In the genomic region with DNA sequence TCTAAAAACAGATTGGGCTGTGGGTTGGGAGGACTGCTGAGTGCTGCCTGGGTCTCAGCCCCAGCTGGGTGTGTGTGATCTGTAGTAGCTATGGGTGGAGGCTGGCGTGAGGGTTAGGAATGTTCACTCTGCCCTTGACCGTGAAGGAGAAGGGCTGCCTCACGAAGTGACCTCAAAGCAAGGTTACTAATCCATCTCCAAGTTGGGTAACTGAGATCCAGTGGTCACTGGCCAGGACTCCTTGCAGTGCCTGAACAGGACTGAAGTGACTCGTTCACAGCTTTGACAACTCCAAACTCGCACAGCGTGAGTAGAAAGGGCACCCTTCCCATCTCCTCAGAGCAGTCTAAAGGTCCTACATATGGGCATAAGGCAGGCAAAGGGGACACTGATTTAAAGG, we compare ENCODE assay signal across 11 mouse cellular contexts. TPM values are rescaled to one million over a fixed set of nuclear protein-coding genes. Genes with fewer than 3 reads are reported as not detected.
DNase-seq lines count a peak whose midpoint lies in the region; ATAC-seq and TF ChIP-seq lines count a peak whose summit lies in the region.
"Had no signal": no experiment of that assay in that cellular context is flagged by ENCODE, and none has a peak within 500 bp of the region (broad histone marks: within the 10 kb centered on the region; RNA-seq: fewer than 3 reads in every experiment).

No protein-coding gene starts in this region.

- ATAC-seq in forebrain, embryonic 11.5 days (replicated peaks; ENCODE audit: low FRiP score) = no peak
- ATAC-seq in forebrain, postnatal 0 days = no peak
- no peak for ATAC-seq in kidney, embryonic 14.5 days (ENCODE audit: low FRiP score, low TSS enrichment)
- no peak for ATAC-seq in midbrain, embryonic 14.5 days (ENCODE audit: low FRiP score, low TSS enrichment)

- no peak for TF ChIP-seq CTCF in forebrain, postnatal 0 days (IDR thresholded peaks at IDR 0.05; ENCODE audit: low read depth)

- peak overlapping the region; percentile 47; the same call in 1 of the 2 replicates for H3K9ac ChIP-seq in forebrain, embryonic 11.5 days (ENCODE audit: low read length)
- no peak overlapping the region for H3K9ac ChIP-seq in forebrain, postnatal 0 days
- H3K9ac ChIP-seq in kidney, embryonic 14.5 days (ENCODE audit: low read depth, low read length) = no peak overlapping the region; the same call in 1 of the 2 replicates
- H3K9ac ChIP-seq in midbrain, embryonic 14.5 days (replicated peaks; ENCODE audit: low read length) = no peak overlapping the region

- H3K4me3 ChIP-seq in forebrain, embryonic 11.5 days (ENCODE audit: low read depth, low read length) = no peak overlapping the region
- H3K4me3 ChIP-seq in forebrain, postnatal 0 days (ENCODE audit: low read depth, low read length) = no peak overlapping the region
- H3K4me3 ChIP-seq in kidney, embryonic 14.5 days (ENCODE audit: low read length) = no peak overlapping the region
- no peak overlapping the region for H3K4me3 ChIP-seq in embryonic facial prominence, embryonic 10.5 days
- no peak overlapping the region for H3K4me3 ChIP-seq in midbrain, embryonic 14.5 days (replicated peaks; ENCODE audit: low read depth, low read length)
- H3K4me3 ChIP-seq: heart, adult 2 months had no signal

- H3K27me3 ChIP-seq in forebrain, embryonic 11.5 days (ENCODE audit: control insufficient read depth, insufficient read depth, low read length) = no peaks in the 10 kb centered on the region
- H3K27me3 ChIP-seq in forebrain, postnatal 0 days (ENCODE audit: insufficient read depth, low read length) = no peaks in the 10 kb centered on the region
- H3K27me3 ChIP-seq in kidney, embryonic 14.5 days (ENCODE audit: control insufficient read depth, insufficient read depth, low read length) = no peaks in the 10 kb centered on the region
- H3K27me3 ChIP-seq in embryonic facial prominence, embryonic 10.5 days (replicated peaks; ENCODE audit: low read depth, poor library complexity, severe bottlenecking) = peaks cover 55% of the 10 kb centered on the region
- no peaks in the 10 kb centered on the region for H3K27me3 ChIP-seq in midbrain, embryonic 14.5 days (ENCODE audit: control insufficient read depth, insufficient read depth, low read length)

- no peak for DNase-seq in forebrain, embryonic 11.5 days (ENCODE audit: low spot score)
- DNase-seq in forebrain, postnatal 0 days = no peak
- DNase-seq in kidney, adult 18-20 months = no peak
- no peak for DNase-seq in embryonic facial prominence, embryonic 10.5 days (ENCODE audit: low spot score)
- no peak for DNase-seq in midbrain, embryonic 14.5 days
- no peak for DNase-seq in right cerebral cortex, postnatal 10 days (ENCODE audit: low spot score in 2 of 2)
- no peak for DNase-seq in testis, postnatal 10 days (ENCODE audit: low spot score)
- DNase-seq: heart, adult 2 months; left cerebral cortex, postnatal 4 days; lung, adult 18-20 months had no signal

- no peaks in the 10 kb centered on the region for H3K36me3 ChIP-seq in forebrain, embryonic 11.5 days (ENCODE audit: control insufficient read depth, insufficient read depth, low read length)
- H3K36me3 ChIP-seq in forebrain, postnatal 0 days (ENCODE audit: insufficient read depth) = no peaks in the 10 kb centered on the region
- peaks cover 8% of the 10 kb centered on the region; the same call in 1 of the 2 replicates for H3K36me3 ChIP-seq in kidney, embryonic 14.5 days (ENCODE audit: control insufficient read depth, insufficient read depth, low read length)
- H3K36me3 ChIP-seq in embryonic facial prominence, embryonic 10.5 days (replicated peaks) = peaks cover 17% of the 10 kb centered on the region; the same call in 1 of the 2 replicates
- H3K36me3 ChIP-seq in midbrain, embryonic 14.5 days (ENCODE audit: control insufficient read depth, insufficient read depth, low read length) = no peaks in the 10 kb centered on the region

- H3K4me2 ChIP-seq in forebrain, embryonic 11.5 days (ENCODE audit: low read depth, low read length, severe bottlenecking) = no peak overlapping the region
- no peak overlapping the region for H3K4me2 ChIP-seq in forebrain, postnatal 0 days (ENCODE audit: low read depth)
- no peak overlapping the region for H3K4me2 ChIP-seq in kidney, embryonic 14.5 days (replicated peaks; ENCODE audit: low read depth, low read length)
- no peak overlapping the region for H3K4me2 ChIP-seq in midbrain, embryonic 14.5 days (ENCODE audit: low read length)

- WGBS in forebrain, embryonic 11.5 days = 76% methylated on average over 6 of the region's 6 CpGs
- 71% methylated on average over 6 of the region's 6 CpGs for WGBS in forebrain, postnatal 0 days
- WGBS in kidney, embryonic 14.5 days = 55% methylated on average over 6 of the region's 6 CpGs
- 80% methylated on average over 6 of the region's 6 CpGs for WGBS in embryonic facial prominence, embryonic 10.5 days
- WGBS in midbrain, embryonic 14.5 days = 65% methylated on average over 6 of the region's 6 CpGs

- no peaks in the 10 kb centered on the region for H3K9me3 ChIP-seq in forebrain, embryonic 11.5 days (ENCODE audit: control insufficient read depth, low read length)
- no peaks in the 10 kb centered on the region for H3K9me3 ChIP-seq in forebrain, postnatal 0 days (ENCODE audit: low read length)
- no peaks in the 10 kb centered on the region for H3K9me3 ChIP-seq in kidney, embryonic 14.5 days (ENCODE audit: control insufficient read depth, low read length)
- H3K9me3 ChIP-seq in embryonic facial prominence, embryonic 10.5 days = no peaks in the 10 kb centered on the region
- H3K9me3 ChIP-seq in midbrain, embryonic 14.5 days (ENCODE audit: control insufficient read depth, low read length) = no peaks in the 10 kb centered on the region

- peak overlapping the region; percentile 50; the same call in 1 of the 2 replicates for H3K27ac ChIP-seq in forebrain, embryonic 11.5 days (ENCODE audit: low read depth, low read length)
- no peak overlapping the region for H3K27ac ChIP-seq in forebrain, postnatal 0 days (ENCODE audit: low read depth, low read length)
- H3K27ac ChIP-seq in kidney, embryonic 14.5 days (ENCODE audit: low read depth, low read length) = peak overlapping the region; percentile 71; the same call in 1 of the 2 replicates
- H3K27ac ChIP-seq in embryonic facial prominence, embryonic 10.5 days (replicated peaks) = peak overlapping the region; percentile 67
- 0 out of 2 replicates have a peak overlapping the region, but pooled peaks have one; percentile 21 for H3K27ac ChIP-seq in midbrain, embryonic 14.5 days (replicated peaks; ENCODE audit: low read depth, low read length)
- H3K27ac ChIP-seq: heart, adult 2 months had no signal

- H3K4me1 ChIP-seq in forebrain, embryonic 11.5 days (replicated peaks; ENCODE audit: control insufficient read depth, insufficient read depth, low read length) = peaks cover 54% of the 10 kb centered on the region
- H3K4me1 ChIP-seq in forebrain, postnatal 0 days (ENCODE audit: insufficient read depth) = peaks cover 16% of the 10 kb centered on the region
- H3K4me1 ChIP-seq in kidney, embryonic 14.5 days (ENCODE audit: control insufficient read depth, insufficient read depth, low read length) = peaks cover 61% of the 10 kb centered on the region
- H3K4me1 ChIP-seq in embryonic facial prominence, embryonic 10.5 days = peaks cover 76% of the 10 kb centered on the region
- H3K4me1 ChIP-seq in midbrain, embryonic 14.5 days (ENCODE audit: control insufficient read depth, insufficient read depth, low read length) = peaks cover 54% of the 10 kb centered on the region

RNA-seq across cellular contexts. Expression of a gene that starts 18.0 kb away (rescaled TPM):
- polyA plus RNA-seq in forebrain, embryonic 11.5 days (2014; fragmentation: Nextera tagmentation; extraction: Ambion mirVana) = 35.2 and 37.1 TPM in 2 replicates
- total RNA-seq in forebrain, postnatal 0 days (2014; rRNA removed) = 24.7 and 25.9 TPM in 2 replicates
- 13.6 and 14.2 TPM in 2 replicates for polyA plus RNA-seq in forebrain, postnatal 0 days (2015; fragmentation: Nextera tagmentation; extraction: Ambion mirVana)
- 16.6 and 31.5 TPM in 2 replicates for polyA plus RNA-seq in kidney, embryonic 14.5 days (2014; fragmentation: Nextera tagmentation; extraction: Ambion mirVana)
- 8.6 and 11.1 TPM in 2 replicates for polyA plus RNA-seq in embryonic facial prominence, embryonic 10.5 days (2016; fragmentation: Nextera tagmentation; extraction: Ambion mirVana)
- polyA plus RNA-seq in midbrain, embryonic 14.5 days (2014; fragmentation: Nextera tagmentation; extraction: Ambion mirVana) = 23.9 and 46.8 TPM in 2 replicates

RNA-seq across cellular contexts. Expression of a gene that starts 20.9 kb away (rescaled TPM):
- 65.0 and 66.9 TPM in 2 replicates for polyA plus RNA-seq in forebrain, embryonic 11.5 days (2014; fragmentation: Nextera tagmentation; extraction: Ambion mirVana)
- 16.8 and 17.2 TPM in 2 replicates for total RNA-seq in forebrain, postnatal 0 days (2014; rRNA removed)
- polyA plus RNA-seq in forebrain, postnatal 0 days (2015; fragmentation: Nextera tagmentation; extraction: Ambion mirVana) = 29.1 and 31.2 TPM in 2 replicates
- polyA plus RNA-seq in kidney, embryonic 14.5 days (2014; fragmentation: Nextera tagmentation; extraction: Ambion mirVana) = 122 and 125 TPM in 2 replicates
- 146 and 188 TPM in 2 replicates for polyA plus RNA-seq in embryonic facial prominence, embryonic 10.5 days (2016; fragmentation: Nextera tagmentation; extraction: Ambion mirVana)
- polyA plus RNA-seq in midbrain, embryonic 14.5 days (2014; fragmentation: Nextera tagmentation; extraction: Ambion mirVana) = 28.1 and 32.1 TPM in 2 replicates

RNA-seq across cellular contexts. Expression of a gene that starts 34.5 kb away (rescaled TPM):
- 92.0 and 92.5 TPM in 2 replicates for polyA plus RNA-seq in forebrain, embryonic 11.5 days (2014; fragmentation: Nextera tagmentation; extraction: Ambion mirVana)
- total RNA-seq in forebrain, postnatal 0 days (2014; rRNA removed) = 36.3 and 44.4 TPM in 2 replicates
- polyA plus RNA-seq in forebrain, postnatal 0 days (2015; fragmentation: Nextera tagmentation; extraction: Ambion mirVana) = 43.0 and 52.0 TPM in 2 replicates
- polyA plus RNA-seq in kidney, embryonic 14.5 days (2014; fragmentation: Nextera tagmentation; extraction: Ambion mirVana) = 86.2 and 91.3 TPM in 2 replicates
- 91.2 and 91.9 TPM in 2 replicates for polyA plus RNA-seq in embryonic facial prominence, embryonic 10.5 days (2016; fragmentation: Nextera tagmentation; extraction: Ambion mirVana)
- 62.2 and 64.1 TPM in 2 replicates for polyA plus RNA-seq in midbrain, embryonic 14.5 days (2014; fragmentation: Nextera tagmentation; extraction: Ambion mirVana)

RNA-seq across cellular contexts. Expression of a gene that starts 38.7 kb away (rescaled TPM):
- polyA plus RNA-seq in forebrain, embryonic 11.5 days (2014; fragmentation: Nextera tagmentation; extraction: Ambion mirVana) = 28.1 and 34.5 TPM in 2 replicates
- 106 and 130 TPM in 2 replicates for total RNA-seq in forebrain, postnatal 0 days (2014; rRNA removed)
- polyA plus RNA-seq in forebrain, postnatal 0 days (2015; fragmentation: Nextera tagmentation; extraction: Ambion mirVana) = 117 and 122 TPM in 2 replicates
- polyA plus RNA-seq in kidney, embryonic 14.5 days (2014; fragmentation: Nextera tagmentation; extraction: Ambion mirVana) = 23.2 and 23.5 TPM in 2 replicates
- polyA plus RNA-seq in embryonic facial prominence, embryonic 10.5 days (2016; fragmentation: Nextera tagmentation; extraction: Ambion mirVana) = 19.3 and 19.8 TPM in 2 replicates
- polyA plus RNA-seq in midbrain, embryonic 14.5 days (2014; fragmentation: Nextera tagmentation; extraction: Ambion mirVana) = 121 and 154 TPM in 2 replicates

RNA-seq across cellular contexts. Expression of a gene that starts 44.1 kb away (rescaled TPM):
- 135 and 142 TPM in 2 replicates for polyA plus RNA-seq in forebrain, embryonic 11.5 days (2014; fragmentation: Nextera tagmentation; extraction: Ambion mirVana)
- total RNA-seq in forebrain, postnatal 0 days (2014; rRNA removed) = 184 and 251 TPM in 2 replicates
- 378 and 438 TPM in 2 replicates for polyA plus RNA-seq in forebrain, postnatal 0 days (2015; fragmentation: Nextera tagmentation; extraction: Ambion mirVana)
- polyA plus RNA-seq in kidney, embryonic 14.5 days (2014; fragmentation: Nextera tagmentation; extraction: Ambion mirVana) = 107 and 114 TPM in 2 replicates
- 133 and 140 TPM in 2 replicates for polyA plus RNA-seq in embryonic facial prominence, embryonic 10.5 days (2016; fragmentation: Nextera tagmentation; extraction: Ambion mirVana)
- polyA plus RNA-seq in midbrain, embryonic 14.5 days (2014; fragmentation: Nextera tagmentation; extraction: Ambion mirVana) = 249 and 299 TPM in 2 replicates
